Mouse (Mus musculus): ENCODE measurements around the gene Tmem198b.
"Not testable (repeated sequence)": the region's sequence is repeated elsewhere in the genome, so short reads cannot be mapped to it uniquely, and the experiment has no call there.

Tmem198b gene

DNA sequence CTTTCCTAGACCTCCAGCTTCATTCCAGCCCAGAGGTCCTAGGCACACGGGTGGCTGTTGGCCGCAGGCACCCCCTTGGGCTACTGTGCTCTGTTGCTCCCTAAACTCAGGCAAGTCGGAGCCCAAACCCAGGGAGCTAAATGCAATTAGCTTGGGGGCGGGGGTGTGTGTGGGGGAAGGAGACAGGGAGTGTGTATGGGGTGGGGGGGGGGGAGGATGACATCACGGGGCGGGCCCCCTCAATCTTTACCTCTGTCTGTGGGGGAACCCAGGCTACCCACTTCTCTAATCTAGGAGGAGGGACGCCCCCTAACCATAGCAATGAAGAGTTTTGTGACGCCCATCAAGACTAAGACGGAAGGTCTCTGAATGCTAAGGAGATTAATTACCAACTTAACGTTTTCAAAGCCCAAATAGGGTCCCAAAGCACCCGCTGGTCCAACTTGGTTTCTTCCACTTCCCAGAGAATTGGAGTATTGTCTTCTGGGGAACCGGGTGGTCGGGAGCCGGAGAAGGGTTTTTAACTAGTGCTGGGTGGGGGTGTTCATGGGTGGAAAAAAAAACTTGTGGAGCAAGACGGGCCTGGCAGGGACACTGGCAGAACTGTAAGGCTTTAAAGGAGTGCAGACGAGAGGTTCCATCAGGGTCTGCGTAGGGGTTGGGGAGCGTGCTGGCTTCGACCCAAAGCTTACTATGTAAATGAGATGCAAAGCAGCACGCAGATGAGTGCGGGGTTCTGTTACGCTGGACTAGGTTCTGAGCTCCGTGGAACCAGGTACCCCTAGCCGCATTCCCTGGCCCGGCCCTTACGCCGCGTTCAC, at the start of gene Tmem198b:
TSS of gene Tmem198b (minus strand) at position 100 of the 821 bp plus-strand sequence.
- no peaks in the 10 kb centered on the region for H3K27me3 ChIP-seq (ENCODE audit: control insufficient read depth, insufficient read depth, low read length, poor library complexity, severe bottlenecking)
- DNase-seq (ENCODE audit: low read depth, low spot score), result peak; percentile 88
- H3K36me3 ChIP-seq (ENCODE audit: control insufficient read depth, insufficient read depth, low read length, poor library complexity, severe bottlenecking), result peaks cover 5% of the 10 kb centered on the region; the same call in 1 of the 2 replicates

- H3K36me3 ChIP-seq (ENCODE audit: control insufficient read depth, insufficient read depth, low read length, poor library complexity, severe bottlenecking), result peaks cover 11% of the 10 kb centered on the region
- no peaks in the 10 kb centered on the region for H3K27me3 ChIP-seq (ENCODE audit: control insufficient read depth, insufficient read depth, low read length, poor library complexity, severe bottlenecking)
- DNase-seq (ENCODE audit: low read depth, low spot score), result no peak
These were observed 46.2 kb upstream of the Tmem198b start for GRCm38 (mm10) chr10:128850339-128850738.

GRCm38 (mm10) chr10:128848426-128848825, 44.3 kb upstream of the Tmem198b start:
- H3K27me3 ChIP-seq (ENCODE audit: control insufficient read depth, insufficient read depth, low read length, poor library complexity, severe bottlenecking), result no peaks in the 10 kb centered on the region
- peaks cover 9% of the 10 kb centered on the region for H3K36me3 ChIP-seq (ENCODE audit: control insufficient read depth, insufficient read depth, low read length, poor library complexity, severe bottlenecking)
- no peak for DNase-seq (ENCODE audit: low read depth, low spot score)

GRCm38 (mm10) chr10:128846664-128847063, 42.5 kb upstream of the Tmem198b start:
- Histone ChIP-seq H3K27me3 (ENCODE audit: control insufficient read depth, insufficient read depth, low read length, poor library complexity, severe bottlenecking) (no peaks in the 10 kb centered on the region), H3K36me3 (ENCODE audit: control insufficient read depth, insufficient read depth, low read length, poor library complexity, severe bottlenecking) (peaks cover 14% of the 10 kb centered on the region)
- no peak for DNase-seq (ENCODE audit: low read depth, low spot score)

- no peaks in the 10 kb centered on the region for H3K27me3 ChIP-seq (ENCODE audit: control insufficient read depth, insufficient read depth, low read length, poor library complexity, severe bottlenecking)
- peak; percentile 66 for DNase-seq (ENCODE audit: low read depth, low spot score)
- H3K36me3 ChIP-seq (ENCODE audit: control insufficient read depth, insufficient read depth, low read length, poor library complexity, severe bottlenecking), result peaks cover 10% of the 10 kb centered on the region
These were observed 41.3 kb upstream of the Tmem198b start for GRCm38 (mm10) chr10:128845516-128845915.

- H3K27me3 ChIP-seq (ENCODE audit: control insufficient read depth, insufficient read depth, low read length, poor library complexity, severe bottlenecking), result no peaks in the 10 kb centered on the region
- no peak for DNase-seq (ENCODE audit: low read depth, low spot score)
- H3K36me3 ChIP-seq (ENCODE audit: control insufficient read depth, insufficient read depth, low read length, poor library complexity, severe bottlenecking), result peaks cover 14% of the 10 kb centered on the region
These were observed 39.1 kb upstream of the Tmem198b start for GRCm38 (mm10) chr10:128843260-128843659.

GRCm38 (mm10) chr10:128840612-128841011, 36.4 kb upstream of the Tmem198b start:
- no peaks in the 10 kb centered on the region for H3K27me3 ChIP-seq (ENCODE audit: control insufficient read depth, insufficient read depth, low read length, poor library complexity, severe bottlenecking)
- no peak for DNase-seq (ENCODE audit: low read depth, low spot score)
- peaks cover 17% of the 10 kb centered on the region for H3K36me3 ChIP-seq (ENCODE audit: control insufficient read depth, insufficient read depth, low read length, poor library complexity, severe bottlenecking)

DNA sequence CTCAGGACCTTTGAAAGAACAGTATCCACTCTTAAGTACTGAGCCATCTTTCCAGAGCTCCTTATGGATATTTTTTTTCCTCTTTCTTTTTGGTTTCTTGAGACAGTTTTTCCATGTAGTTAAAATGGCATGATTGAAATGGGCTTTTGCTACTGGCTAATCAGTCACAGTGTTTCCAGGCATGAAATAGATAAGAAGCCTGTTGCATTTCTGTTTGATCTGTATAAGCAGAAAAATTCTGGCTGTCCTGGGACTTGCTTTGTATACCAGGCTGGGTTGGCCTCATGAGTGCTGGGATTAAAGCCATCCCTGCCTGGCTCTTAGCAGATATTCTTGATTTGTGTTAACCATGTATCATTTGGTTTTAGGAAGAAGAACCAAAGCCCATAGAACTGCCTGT, 35.3 kb upstream of the Tmem198b start:
- Histone ChIP-seq H3K36me3 (ENCODE audit: control insufficient read depth, insufficient read depth, low read length, poor library complexity, severe bottlenecking) (peaks cover 19% of the 10 kb centered on the region), H3K27me3 (ENCODE audit: control insufficient read depth, insufficient read depth, low read length, poor library complexity, severe bottlenecking) (no peaks in the 10 kb centered on the region)
- no peak for DNase-seq (ENCODE audit: low read depth, low spot score)

DNA sequence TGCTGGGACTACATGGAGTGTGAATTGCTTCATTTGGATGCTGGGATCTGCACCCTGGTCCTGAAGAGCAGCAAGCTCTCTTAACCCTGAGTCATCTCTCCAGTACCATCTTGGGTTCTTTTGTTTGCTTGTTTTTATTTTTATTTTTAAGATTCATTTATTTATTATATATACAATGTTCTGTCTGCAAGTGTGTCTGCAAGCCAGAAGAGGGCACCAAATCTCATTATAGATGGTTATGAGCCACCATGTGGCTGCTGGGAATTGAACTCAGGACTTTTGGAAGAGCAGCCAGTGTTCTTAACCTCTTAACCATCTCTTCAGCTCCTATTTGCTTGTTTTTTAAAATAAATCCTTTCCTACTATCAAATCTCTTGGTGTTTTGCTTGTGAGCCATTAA, 33.2 kb upstream of the Tmem198b start:
- Histone ChIP-seq H3K27me3 (ENCODE audit: control insufficient read depth, insufficient read depth, low read length, poor library complexity, severe bottlenecking) (no peaks in the 10 kb centered on the region), H3K36me3 (ENCODE audit: control insufficient read depth, insufficient read depth, low read length, poor library complexity, severe bottlenecking) (peaks cover 17% of the 10 kb centered on the region)
- DNase-seq (ENCODE audit: low read depth, low spot score), result no peak

DNA sequence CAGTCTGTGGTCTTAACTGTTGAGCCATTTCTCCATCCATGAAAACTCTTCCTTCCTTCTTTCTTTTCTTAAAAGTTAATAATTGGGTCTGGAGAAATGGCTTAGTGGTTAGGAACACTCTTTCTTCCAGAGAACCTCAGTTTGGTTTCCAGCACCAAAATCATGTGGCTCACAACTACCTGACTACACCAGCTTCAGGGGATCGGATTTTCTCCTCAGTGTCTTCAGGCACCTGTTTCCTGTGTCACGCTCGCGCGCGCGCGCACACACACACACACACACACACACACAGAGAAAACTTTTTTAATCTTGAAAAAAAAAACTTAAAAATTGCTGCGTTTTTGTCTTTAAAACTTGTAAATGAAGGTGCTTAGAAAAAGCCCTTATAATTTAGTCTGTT, 19.7 kb upstream of the Tmem198b start:
- H3K27me3 ChIP-seq (ENCODE audit: control insufficient read depth, insufficient read depth, low read length, poor library complexity, severe bottlenecking), result no peaks in the 10 kb centered on the region
- DNase-seq (ENCODE audit: low read depth, low spot score), result peak; percentile 17
- H3K36me3 ChIP-seq (ENCODE audit: control insufficient read depth, insufficient read depth, low read length, poor library complexity, severe bottlenecking), result no peaks in the 10 kb centered on the region; the same call in none of the 2 replicates

GRCm38 (mm10) chr10:128823087-128823486, 18.9 kb upstream of the Tmem198b start:
- DNase-seq (ENCODE audit: low read depth, low spot score); H3K27me3 ChIP-seq (ENCODE audit: control insufficient read depth, insufficient read depth, low read length, poor library complexity, severe bottlenecking); H3K36me3 ChIP-seq (ENCODE audit: control insufficient read depth, insufficient read depth, low read length, poor library complexity, severe bottlenecking): not testable (repeated sequence)

GRCm38 (mm10) chr10:128822135-128822534, 18.0 kb upstream of the Tmem198b start:
- no peaks in the 10 kb centered on the region for H3K27me3 ChIP-seq (ENCODE audit: control insufficient read depth, insufficient read depth, low read length, poor library complexity, severe bottlenecking)
- H3K36me3 ChIP-seq (ENCODE audit: control insufficient read depth, insufficient read depth, low read length, poor library complexity, severe bottlenecking), result no peaks in the 10 kb centered on the region; the same call in none of the 2 replicates
- DNase-seq (ENCODE audit: low read depth, low spot score), result no peak

DNA sequence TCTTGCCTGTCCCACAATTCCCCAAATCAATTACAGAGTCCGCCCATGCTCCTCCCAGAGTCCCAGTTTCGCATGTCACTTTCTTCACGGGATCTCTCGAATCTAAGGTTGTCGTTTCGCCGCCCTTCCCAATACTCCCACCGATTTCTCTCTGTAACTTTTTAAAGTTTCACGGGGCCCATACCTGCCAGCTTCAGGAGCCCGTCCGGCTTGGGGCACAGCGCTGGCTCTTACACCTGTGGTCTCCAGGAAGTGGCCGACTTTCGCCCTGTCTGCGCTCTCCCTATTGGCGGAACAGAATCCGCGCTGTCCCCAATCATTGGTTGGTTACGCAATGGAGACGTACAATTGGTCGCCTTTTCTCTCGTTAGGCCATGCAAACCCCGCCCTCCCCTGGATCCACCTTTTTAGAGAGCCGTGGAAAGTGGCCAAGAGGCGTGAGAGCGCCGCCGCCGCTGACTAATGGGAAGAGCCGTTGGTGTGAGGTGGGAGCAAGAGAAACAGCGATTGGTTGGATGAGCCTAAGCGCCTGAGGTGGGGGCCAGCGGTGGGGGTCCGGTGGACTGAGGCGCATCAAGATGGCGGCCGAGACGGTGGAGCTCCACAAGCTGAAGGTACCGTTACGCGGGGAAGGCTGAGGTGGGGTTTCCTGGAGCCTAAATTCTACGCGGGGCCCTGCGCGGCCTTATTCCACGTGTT, 17.3 kb upstream of the Tmem198b start, which contains the start of gene Ormdl2:
TSS of gene Ormdl2 (minus strand) at position 288 of the 699 bp plus-strand sequence.
- DNase-seq (ENCODE audit: low read depth, low spot score), result peak; percentile 99
- Histone ChIP-seq H3K36me3 (ENCODE audit: control insufficient read depth, insufficient read depth, low read length, poor library complexity, severe bottlenecking) (peaks cover 4% of the 10 kb centered on the region), H3K27me3 (ENCODE audit: control insufficient read depth, insufficient read depth, low read length, poor library complexity, severe bottlenecking) (no peaks in the 10 kb centered on the region)

GRCm38 (mm10) chr10:128820217-128820616, 16.0 kb upstream of the Tmem198b start:
- no peak for DNase-seq (ENCODE audit: low read depth, low spot score)
- H3K36me3 ChIP-seq (ENCODE audit: control insufficient read depth, insufficient read depth, low read length, poor library complexity, severe bottlenecking), result peaks cover 5% of the 10 kb centered on the region

GRCm38 (mm10) chr10:128817033-128817432, 12.9 kb upstream of the Tmem198b start, which contains the start of gene Sarnp:
Sarnp (plus strand) TSS chr10:128817333.
- H3K27me3 ChIP-seq (ENCODE audit: control insufficient read depth, insufficient read depth, low read length, poor library complexity, severe bottlenecking), result no peaks in the 10 kb centered on the region
- peaks cover 10% of the 10 kb centered on the region for H3K36me3 ChIP-seq (ENCODE audit: control insufficient read depth, insufficient read depth, low read length, poor library complexity, severe bottlenecking)
- DNase-seq (ENCODE audit: low read depth, low spot score), result no peak

More at GRCm38 (mm10) chr10:128820217-128820616, 16.0 kb upstream of the Tmem198b start:
- no peaks in the 10 kb centered on the region for H3K27me3 ChIP-seq (ENCODE audit: control insufficient read depth, insufficient read depth, low read length, poor library complexity, severe bottlenecking)
